Mouse (Mus musculus): ENCODE results near the gene Olfr1502. TPM values are rescaled to one million over a fixed set of nuclear protein-coding genes. Genes with fewer than 3 reads are reported as not detected.

The Olfr1502 gene
- not detected for polyA plus RNA-seq (2014; fragmentation: Illumina TruSeq; extraction: RNeasy Lipid Tissue Mini Kit (QIAGEN cat#74804); ENCODE audit: insufficient read depth, low read depth, low replicate concordance)

DNA sequence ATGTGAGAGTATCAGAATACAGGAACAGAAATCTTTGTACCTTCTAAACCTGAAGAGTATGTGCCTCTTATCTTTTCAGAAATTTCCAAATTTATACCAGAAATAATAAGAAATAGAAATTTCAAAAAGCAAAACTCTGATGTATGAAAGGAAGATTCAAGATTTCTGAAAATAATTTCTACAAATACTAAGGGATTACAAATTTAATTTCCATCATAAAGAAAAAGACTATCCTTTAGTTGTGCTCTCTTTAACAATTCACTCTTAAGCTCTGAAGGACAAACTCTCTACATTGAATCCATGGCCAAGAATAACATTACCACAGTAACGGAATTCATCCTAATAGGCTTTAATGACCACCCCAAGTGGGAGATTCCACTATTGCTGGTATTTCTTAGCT, at the start of gene Olfr1502:
TSS of gene Olfr1502 (plus strand) at position 301 of the 400 bp plus-strand sequence.

DNA sequence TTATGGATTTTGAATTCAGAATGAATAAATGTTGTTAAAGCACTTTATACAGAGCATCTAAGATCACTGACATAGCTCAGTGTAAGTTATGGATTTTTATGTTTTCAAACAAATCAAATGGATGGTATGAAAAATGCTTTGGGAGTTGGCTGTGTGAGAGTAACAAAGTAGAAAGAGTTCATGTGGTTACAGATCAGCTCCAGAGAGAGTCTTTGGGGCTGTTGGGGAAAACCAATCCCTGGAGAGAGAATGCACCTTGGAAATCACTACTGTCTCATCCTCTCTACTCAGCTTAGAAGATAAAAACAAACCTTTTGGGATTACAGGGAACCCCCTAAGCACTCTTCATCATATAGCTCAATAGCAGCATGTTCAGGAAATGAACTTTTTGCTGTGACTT, 42.2 kb upstream of the Olfr1502 start, which contains the start of gene Olfr1499:
TSS of gene Olfr1499 (minus strand) at position 101 of the 400 bp plus-strand sequence.

DNA sequence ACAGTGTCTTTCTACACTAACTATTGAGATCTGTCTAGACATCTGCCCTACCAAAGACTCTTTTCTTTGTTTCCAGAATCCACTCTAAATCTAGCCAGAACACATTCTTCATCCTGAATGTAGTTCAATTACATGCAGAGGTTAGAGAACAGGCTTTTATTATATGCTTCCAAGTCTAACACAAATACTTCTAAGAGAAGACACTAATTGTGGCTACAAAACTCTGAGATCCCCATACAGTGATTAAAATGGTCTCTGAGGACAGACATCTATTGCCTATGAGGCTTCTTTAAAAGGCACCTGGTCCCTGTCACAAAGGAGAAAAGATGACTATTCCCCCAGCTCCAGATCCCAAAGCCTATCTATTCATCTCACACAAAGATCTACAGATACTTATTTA, 31.2 kb upstream of the Olfr1502 start, which contains the start of gene Olfr1500:
TSS of gene Olfr1500 (minus strand) at position 101 of the 400 bp plus-strand sequence.

DNA sequence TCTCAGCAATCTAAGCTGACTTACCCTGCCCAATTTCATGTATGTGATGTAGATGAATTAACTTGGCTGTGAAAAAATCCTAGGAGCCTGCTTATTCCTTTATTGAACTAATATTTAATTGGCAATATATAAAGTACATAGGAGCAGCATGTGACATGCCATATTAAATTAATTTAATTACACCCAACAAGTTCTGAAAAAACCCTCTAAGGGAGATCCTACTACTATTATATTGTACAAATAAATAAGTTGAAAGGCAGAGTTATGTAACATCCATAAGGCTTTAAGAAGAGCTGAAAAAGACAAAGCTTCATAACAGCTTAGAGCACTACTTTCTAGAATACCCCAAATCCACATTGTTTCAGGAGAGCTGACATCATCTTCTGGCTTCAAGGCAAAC, 11.0 kb upstream of the Olfr1502 start, which contains the start of gene Olfr1501:
TSS of gene Olfr1501 (minus strand) at position 101 of the 400 bp plus-strand sequence.

DNA sequence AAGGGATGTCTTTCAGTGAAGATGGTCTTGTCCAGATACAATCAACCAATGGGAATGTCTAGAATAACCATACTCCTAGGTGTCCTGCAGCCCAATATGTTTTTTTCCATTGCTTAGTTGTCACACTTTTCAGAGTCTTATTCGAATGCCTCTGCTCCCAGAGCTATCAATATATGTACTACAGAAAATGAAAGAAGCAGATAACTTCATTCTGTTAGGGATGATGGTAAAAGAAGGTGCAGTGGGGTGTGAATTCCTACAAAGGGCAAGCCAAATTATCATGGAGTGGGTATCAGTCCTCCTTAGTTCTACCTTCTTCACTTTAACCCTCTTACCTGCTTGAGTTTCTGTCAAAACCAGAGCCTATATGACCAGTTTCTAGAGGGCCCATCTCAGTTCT, 36.2 kb downstream of the Olfr1502 start, which contains the start of gene Olfr1504:
TSS of gene Olfr1504 (minus strand) at position 101 of the 400 bp plus-strand sequence.

Other genes with a start within 250 kb of the Olfr1502 start
- gene Olfr1487, start 244.4 kb upstream of the Olfr1502 start, polyA plus RNA-seq (2014; fragmentation: Illumina TruSeq; extraction: RNeasy Lipid Tissue Mini Kit (QIAGEN cat#74804); ENCODE audit: insufficient read depth, low read depth, low replicate concordance), result not detected
- not detected for gene Olfr1489, start 230.2 kb upstream of the Olfr1502 start, polyA plus RNA-seq (2014; fragmentation: Illumina TruSeq; extraction: RNeasy Lipid Tissue Mini Kit (QIAGEN cat#74804); ENCODE audit: insufficient read depth, low read depth, low replicate concordance)
- not detected for gene Olfr1490, start 210.7 kb upstream of the Olfr1502 start, polyA plus RNA-seq (2014; fragmentation: Illumina TruSeq; extraction: RNeasy Lipid Tissue Mini Kit (QIAGEN cat#74804); ENCODE audit: insufficient read depth, low read depth, low replicate concordance)
- gene Olfr1491, start 164.5 kb upstream of the Olfr1502 start, polyA plus RNA-seq (2014; fragmentation: Illumina TruSeq; extraction: RNeasy Lipid Tissue Mini Kit (QIAGEN cat#74804); ENCODE audit: insufficient read depth, low read depth, low replicate concordance), result not detected
- not detected for gene Olfr1493-ps1, start 138.5 kb upstream of the Olfr1502 start, polyA plus RNA-seq (2014; fragmentation: Illumina TruSeq; extraction: RNeasy Lipid Tissue Mini Kit (QIAGEN cat#74804); ENCODE audit: insufficient read depth, low read depth, low replicate concordance)
- gene Olfr1494, start 122.1 kb upstream of the Olfr1502 start, polyA plus RNA-seq (2014; fragmentation: Illumina TruSeq; extraction: RNeasy Lipid Tissue Mini Kit (QIAGEN cat#74804); ENCODE audit: insufficient read depth, low read depth, low replicate concordance), result not detected
- not detected for gene Olfr1495, start 97.2 kb upstream of the Olfr1502 start, polyA plus RNA-seq (2014; fragmentation: Illumina TruSeq; extraction: RNeasy Lipid Tissue Mini Kit (QIAGEN cat#74804); ENCODE audit: insufficient read depth, low read depth, low replicate concordance)
- not detected for gene Olfr1496, start 83.9 kb upstream of the Olfr1502 start, polyA plus RNA-seq (2014; fragmentation: Illumina TruSeq; extraction: RNeasy Lipid Tissue Mini Kit (QIAGEN cat#74804); ENCODE audit: insufficient read depth, low read depth, low replicate concordance)
- not detected for gene Olfr1497, start 63.6 kb upstream of the Olfr1502 start, polyA plus RNA-seq (2014; fragmentation: Illumina TruSeq; extraction: RNeasy Lipid Tissue Mini Kit (QIAGEN cat#74804); ENCODE audit: insufficient read depth, low read depth, low replicate concordance)
- not detected for gene Olfr1499, start 42.3 kb upstream of the Olfr1502 start, polyA plus RNA-seq (2014; fragmentation: Illumina TruSeq; extraction: RNeasy Lipid Tissue Mini Kit (QIAGEN cat#74804); ENCODE audit: insufficient read depth, low read depth, low replicate concordance)
- gene Olfr1500, start 31.3 kb upstream of the Olfr1502 start, polyA plus RNA-seq (2014; fragmentation: Illumina TruSeq; extraction: RNeasy Lipid Tissue Mini Kit (QIAGEN cat#74804); ENCODE audit: insufficient read depth, low read depth, low replicate concordance), result not detected
- gene Olfr1501, start 11.1 kb upstream of the Olfr1502 start, polyA plus RNA-seq (2014; fragmentation: Illumina TruSeq; extraction: RNeasy Lipid Tissue Mini Kit (QIAGEN cat#74804); ENCODE audit: insufficient read depth, low read depth, low replicate concordance), result not detected
- gene Olfr1504, start 36.1 kb downstream of the Olfr1502 start, polyA plus RNA-seq (2014; fragmentation: Illumina TruSeq; extraction: RNeasy Lipid Tissue Mini Kit (QIAGEN cat#74804); ENCODE audit: insufficient read depth, low read depth, low replicate concordance), result not detected
- not detected for gene Olfr1505, start 51.7 kb downstream of the Olfr1502 start, polyA plus RNA-seq (2014; fragmentation: Illumina TruSeq; extraction: RNeasy Lipid Tissue Mini Kit (QIAGEN cat#74804); ENCODE audit: insufficient read depth, low read depth, low replicate concordance)

All from lung, adult 10 weeks (tissue).